Mouse (Mus musculus) kidney, postnatal 10 days (tissue): Measurements from ENCODE around the gene Sox1.

ENCODE experiments used
- DNase-seq: peaks from one replicate; pipeline ENCODE4 v3.0.0; 2021; ENCODE audit warnings: mixed read lengths

The Sox1 gene

GRCm38 (mm10) chr8:12427346-12427745 lies 32.3 kb downstream of the Sox1 start:
- no peak for DNase-seq

- no peak for DNase-seq
Observed at GRCm38 (mm10) chr8:12427886-12428799, 33.0 kb downstream of the Sox1 start.

GRCm38 (mm10) chr8:12428931-12429330 lies 33.8 kb downstream of the Sox1 start:
- no peak for DNase-seq

GRCm38 (mm10) chr8:12429601-12430172 lies 34.6 kb downstream of the Sox1 start:
- no peak for DNase-seq

GRCm38 (mm10) chr8:12430173-12430899 lies 35.2 kb downstream of the Sox1 start:
- peak; percentile 18 for DNase-seq

GRCm38 (mm10) chr8:12430900-12431737 lies 36.0 kb downstream of the Sox1 start:
- no peak for DNase-seq

- DNase-seq, result no peak
Observed at GRCm38 (mm10) chr8:12431738-12432055, 36.6 kb downstream of the Sox1 start.

- no peak for DNase-seq
Observed at GRCm38 (mm10) chr8:12432546-12432945, 37.5 kb downstream of the Sox1 start.

- DNase-seq, result no peak
Observed at GRCm38 (mm10) chr8:12434771-12435170, 39.7 kb downstream of the Sox1 start.

GRCm38 (mm10) chr8:12438021-12438420 lies 42.9 kb downstream of the Sox1 start:
- DNase-seq, result no peak

GRCm38 (mm10) chr8:12439044-12439443 lies 43.9 kb downstream of the Sox1 start:
- peak; percentile 9 for DNase-seq

- DNase-seq, result no peak
Observed at GRCm38 (mm10) chr8:12439846-12440245, 44.8 kb downstream of the Sox1 start.

GRCm38 (mm10) chr8:12440997-12441396 lies 45.9 kb downstream of the Sox1 start:
- DNase-seq, result no peak

GRCm38 (mm10) chr8:12445258-12445657 lies 50.2 kb downstream of the Sox1 start:
- no peak for DNase-seq

GRCm38 (mm10) chr8:12445926-12446680 lies 51.0 kb downstream of the Sox1 start:
- DNase-seq, result no peak
